Mouse (Mus musculus) erythroblast, embryonic 14.5 days (primary cell): ENCODE data around the gene Gm20716. TPM values are rescaled to one million over a fixed set of nuclear protein-coding genes. Genes with fewer than 3 reads are reported as not detected.
A peak's percentile ranks its signal among the peaks of the same experiment; 100 is the strongest.
"Not testable (repeated sequence)": the region's sequence is repeated elsewhere in the genome, so short reads cannot be mapped to it uniquely, and the experiment has no call there.

Experiments used
- H3K27me3 ChIP-seq: 2 replicates; pipeline ENCODE4 v1.6.1; 2012; ENCODE audit warnings: inconsistent platforms; ENCODE audit not compliant: control insufficient read depth
- H3K36me3 ChIP-seq: 2 replicates; pipeline ENCODE4 v1.6.1; 2012; ENCODE audit warnings: mild to moderate bottlenecking, inconsistent platforms; ENCODE audit not compliant: control insufficient read depth
- H3K4me1 ChIP-seq: 2 replicates; pipeline ENCODE4 v1.6.1; 2012; ENCODE audit warnings: inconsistent platforms; ENCODE audit not compliant: control insufficient read depth
- H3K4me3 ChIP-seq: replicated peaks from 2 replicates; pipeline ENCODE3; 2012; ENCODE audit warnings: moderate library complexity, mild to moderate bottlenecking, inconsistent platforms
- H3K9me3 ChIP-seq: 2 replicates; pipeline ENCODE4 v1.6.1; 2012; ENCODE audit warnings: low read length, inconsistent platforms, mixed read lengths; ENCODE audit not compliant: control insufficient read depth
- GATA1 ChIP-seq: IDR thresholded peaks from 2 replicates; pipeline ENCODE4 v1.6.1; 2012; ENCODE audit warnings: low read length, inconsistent platforms, mixed read lengths
- TAL1 ChIP-seq: IDR thresholded peaks from 3 replicates; pipeline ENCODE4 v1.6.1; 2012; ENCODE audit warnings: low read length, inconsistent platforms, mixed read lengths
- polyA plus RNA-seq: library from polyadenylated mRNA; stranded (reverse); fragments of >175 nt; gene quantifications from 2 replicates; pipeline ENCODE4 v1.2.3, GENCODE M21; 2012

Gene Gm20716
- polyA plus RNA-seq, 1 experiment = not detected

GRCm38 (mm10) chr2:168160370-168160930 is 69.7 kb downstream of the Gm20716 start:
- peaks cover 68% of the 10 kb centered on the region for H3K27me3 ChIP-seq
- peaks cover 54% of the 10 kb centered on the region for H3K4me1 ChIP-seq
- H3K36me3 ChIP-seq = no peaks in the 10 kb centered on the region
- TF ChIP-seq GATA1 = no peak
- TF ChIP-seq TAL1 = no peak
- H3K4me3 ChIP-seq = no peak overlapping the region
- H3K9me3 ChIP-seq = no peaks in the 10 kb centered on the region; the same call in 1 of the 2 replicates

- Histone ChIP-seq H3K27me3 (peaks cover 67% of the 10 kb centered on the region), H3K9me3 (no peaks in the 10 kb centered on the region; the same call in 1 of the 2 replicates), H3K36me3 (no peaks in the 10 kb centered on the region), H3K4me3 (peak overlapping the region; percentile 13), H3K4me1 (peaks cover 66% of the 10 kb centered on the region)
- TF ChIP-seq TAL1 = no peak
- no peak for TF ChIP-seq GATA1
Measured at GRCm38 (mm10) chr2:168158911-168159711, 71.1 kb downstream of the Gm20716 start.

- not testable (repeated sequence) for H3K9me3 ChIP-seq, H3K36me3 ChIP-seq, H3K4me3 ChIP-seq
- Histone ChIP-seq H3K4me1 (peaks cover 77% of the 10 kb centered on the region), H3K27me3 (peaks cover 60% of the 10 kb centered on the region)
Measured at GRCm38 (mm10) chr2:168157974-168158373, 72.2 kb downstream of the Gm20716 start.

GRCm38 (mm10) chr2:168156361-168156760 is 73.8 kb downstream of the Gm20716 start:
- H3K36me3 ChIP-seq = peaks cover 8% of the 10 kb centered on the region
- TF ChIP-seq GATA1 (no peak), TAL1 (no peak)
- peaks cover 46% of the 10 kb centered on the region for H3K27me3 ChIP-seq
- no peak overlapping the region for H3K4me3 ChIP-seq
- no peaks in the 10 kb centered on the region; the same call in 1 of the 2 replicates for H3K9me3 ChIP-seq
- peaks cover 68% of the 10 kb centered on the region for H3K4me1 ChIP-seq

- no peak overlapping the region for H3K4me3 ChIP-seq
- peaks cover 39% of the 10 kb centered on the region for H3K27me3 ChIP-seq
- peaks cover 8% of the 10 kb centered on the region for H3K36me3 ChIP-seq
- TF ChIP-seq GATA1 (no peak), TAL1 (no peak)
- peaks cover 65% of the 10 kb centered on the region for H3K4me1 ChIP-seq
- no peaks in the 10 kb centered on the region; the same call in 1 of the 2 replicates for H3K9me3 ChIP-seq
Measured at GRCm38 (mm10) chr2:168155666-168156065, 74.5 kb downstream of the Gm20716 start.

- Histone ChIP-seq H3K27me3 (peaks cover 26% of the 10 kb centered on the region), H3K36me3 (peaks cover 8% of the 10 kb centered on the region), H3K4me3 (peak overlapping the region; percentile 61), H3K4me1 (peaks cover 53% of the 10 kb centered on the region), H3K9me3 (no peaks in the 10 kb centered on the region)
- no peak for TF ChIP-seq GATA1
- no peak for TF ChIP-seq TAL1
Measured at GRCm38 (mm10) chr2:168154090-168154881, 75.9 kb downstream of the Gm20716 start.

- no peaks in the 10 kb centered on the region for H3K27me3 ChIP-seq
- peaks cover 16% of the 10 kb centered on the region for H3K4me1 ChIP-seq
- TF ChIP-seq TAL1 = no peak
- TF ChIP-seq GATA1 = no peak
- no peaks in the 10 kb centered on the region for H3K9me3 ChIP-seq
- no peak overlapping the region for H3K4me3 ChIP-seq
- H3K36me3 ChIP-seq = peaks cover 8% of the 10 kb centered on the region
Measured at GRCm38 (mm10) chr2:168149241-168149640, 80.9 kb downstream of the Gm20716 start.

- peaks cover 2% of the 10 kb centered on the region for H3K4me1 ChIP-seq
- H3K27me3 ChIP-seq = no peaks in the 10 kb centered on the region
- TF ChIP-seq GATA1 (no peak), TAL1 (no peak)
- H3K4me3 ChIP-seq = no peak overlapping the region
- H3K9me3 ChIP-seq = no peaks in the 10 kb centered on the region
- H3K36me3 ChIP-seq = peaks cover 5% of the 10 kb centered on the region
Measured at GRCm38 (mm10) chr2:168147722-168148432, 82.3 kb downstream of the Gm20716 start.

- no peak for TF ChIP-seq TAL1
- TF ChIP-seq GATA1 = no peak
Measured at GRCm38 (mm10) chr2:168145437-168145836, 84.7 kb downstream of the Gm20716 start.

More at GRCm38 (mm10) chr2:168145437-168145836, 84.7 kb downstream of the Gm20716 start:
- Histone ChIP-seq H3K9me3 (no peaks in the 10 kb centered on the region), H3K4me1 (no peaks in the 10 kb centered on the region; the same call in 1 of the 2 replicates), H3K27me3 (no peaks in the 10 kb centered on the region), H3K36me3 (no peaks in the 10 kb centered on the region), H3K4me3 (no peak overlapping the region)
